Mouse (Mus musculus): ENCODE measurements around the gene Fbxw27. TPM values are rescaled to one million over a fixed set of nuclear protein-coding genes. Genes with fewer than 3 reads are reported as not detected.
"Not testable (repeated sequence)": the region's sequence is repeated elsewhere in the genome, so short reads cannot be mapped to it uniquely, and the experiment has no call there.

The Fbxw27 gene
- total RNA-seq, 2 experiments from 2014 or later, result not detected

GRCm38 (mm10) chr9:109795221-109795620 is 4.8 kb upstream of the Fbxw27 start:
- DNase-seq, result no peak
- H3K27ac ChIP-seq, result no peak overlapping the region
- TF ChIP-seq CTCF (IDR thresholded peaks at IDR 0.05), result no peak
- no peak overlapping the region for H3K4me3 ChIP-seq
- intact Hi-C loops (cut with DNase I), result no loop called here

GRCm38 (mm10) chr9:109766841-109767240 is 23.6 kb downstream of the Fbxw27 start:
- intact Hi-C loops (cut with DNase I); DNase-seq; H3K27ac ChIP-seq; H3K4me3 ChIP-seq: not testable (repeated sequence)

- intact Hi-C loops (cut with DNase I); DNase-seq; H3K4me3 ChIP-seq; H3K27ac ChIP-seq: not testable (repeated sequence)
Measured at GRCm38 (mm10) chr9:109745989-109746388, 44.5 kb downstream of the Fbxw27 start, which contains the start of gene Fbxw26. Gene Fbxw26 (minus strand): TSS chr9:109746089.

Other genes starting within 250 kb of the Fbxw27 start
- gene Fbxw15, start 222.4 kb downstream of the Fbxw27 start, total RNA-seq (2021), result not detected
- not detected for gene Fbxw24, start 164.6 kb downstream of the Fbxw27 start, total RNA-seq (2021)
- gene Fbxw25, start 126.0 kb downstream of the Fbxw27 start, total RNA-seq (2021), result not detected
- gene Fbxw18, start 88.0 kb downstream of the Fbxw27 start, total RNA-seq (2021), result not detected
- gene Fbxw26, start 44.6 kb downstream of the Fbxw27 start, total RNA-seq (2021), result not detected
- not detected for gene Spink8, start 21.6 kb upstream of the Fbxw27 start, total RNA-seq (2021)
- 10 to 100 TPM; 27.4 to 33.1 TPM for gene Nme6, start 42.1 kb upstream of the Fbxw27 start, total RNA-seq (2021)
- not detected for gene Camp, start 58.9 kb upstream of the Fbxw27 start, total RNA-seq (2021)
- 1 to 10 TPM; 4.3 to 5.0 TPM for gene Cdc25a, start 84.9 kb upstream of the Fbxw27 start, total RNA-seq (2021)
- 100 to 1,000 TPM; 484 to 501 TPM for gene Map4, start 140.8 kb upstream of the Fbxw27 start, total RNA-seq (2021)

Measured in gastrocnemius, adult 2 months (tissue).